Mouse (Mus musculus): ENCODE measurements around the gene Gm2696.
"Not testable (repeated sequence)": the region's sequence is repeated elsewhere in the genome, so short reads cannot be mapped to it uniquely, and the experiment has no call there.

DNA sequence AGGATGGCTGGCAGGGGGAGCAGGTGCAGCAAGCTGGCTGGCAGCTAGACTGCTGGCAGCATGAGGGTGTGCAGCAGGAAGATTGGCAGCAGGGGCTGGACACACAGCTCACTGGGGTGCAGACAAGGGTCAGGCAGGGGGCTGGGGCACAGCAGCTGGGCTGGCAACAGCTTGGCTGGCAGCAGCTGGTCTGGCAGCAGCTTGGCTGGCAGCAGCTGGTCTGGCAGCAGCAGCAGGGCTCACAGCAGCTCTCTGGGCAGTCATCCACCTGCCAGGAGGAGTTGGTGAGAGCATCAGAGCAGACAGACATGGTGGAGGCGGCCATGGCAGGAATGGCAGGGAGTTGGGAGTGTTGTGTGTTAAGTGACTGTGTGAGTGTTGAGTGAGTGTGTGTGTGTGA, 26.6 kb upstream of the Gm2696 start, which contains the start of gene Gm7137:
- TF ChIP-seq CTCF, POLR2A (IDR thresholded peaks at IDR 0.05; ENCODE audit: extremely low read depth, insufficient read depth, low read length): not testable (repeated sequence)
